Mouse (Mus musculus) hindbrain, embryonic 16.5 days (tissue): Measurements from ENCODE around the gene Efr3b. TPM values are rescaled to one million over a fixed set of nuclear protein-coding genes. Genes with fewer than 3 reads are reported as not detected.

Source experiments
- ATAC-seq: fragments of 200-750 bp; cut with Nextera tagmentation; 2 replicates; pipeline ENCODE4 v1.8.0; 2017; ENCODE audit warnings: moderate TSS enrichment, moderate library complexity
- H3K27ac ChIP-seq: fragments of 300-500 bp; sonication (generic); 2 replicates; pipeline ENCODE4 v1.5.1; 2014; ENCODE audit warnings: low read depth, mild to moderate bottlenecking, control low read depth, low read length, moderate library complexity
- H3K27me3 ChIP-seq: fragments of 300-500 bp; sonication (generic); replicated peaks from 2 replicates; pipeline ENCODE4 v1.6.1; 2014; ENCODE audit warnings: low read length; ENCODE audit not compliant: control insufficient read depth, insufficient read depth
- H3K36me3 ChIP-seq: fragments of 300-500 bp; sonication (generic); 2 replicates; pipeline ENCODE4 v1.6.1; 2014; ENCODE audit warnings: mild to moderate bottlenecking, low read length, moderate library complexity, mixed read lengths; ENCODE audit not compliant: control insufficient read depth, insufficient read depth
- H3K4me1 ChIP-seq: fragments of 300-500 bp; sonication (generic); 2 replicates; pipeline ENCODE4 v1.6.1; 2014; ENCODE audit warnings: low read depth, low read length; ENCODE audit not compliant: control insufficient read depth, insufficient read depth
- H3K4me2 ChIP-seq: fragments of 300-500 bp; sonication (generic); 2 replicates; pipeline ENCODE4 v1.6.1; 2014; ENCODE audit warnings: mild to moderate bottlenecking, low read length, control low read depth, moderate library complexity
- H3K4me3 ChIP-seq: fragments of 300-500 bp; sonication (generic); 2 replicates; pipeline ENCODE4 v1.5.1; 2014; ENCODE audit warnings: mild to moderate bottlenecking, low read length, control low read depth, moderate library complexity
- H3K9ac ChIP-seq: fragments of 300-500 bp; sonication (generic); 2 replicates; pipeline ENCODE4 v1.6.1; 2014; ENCODE audit warnings: low read depth, mild to moderate bottlenecking, control low read depth, low read length, moderate library complexity
- H3K9me3 ChIP-seq: fragments of 300-500 bp; sonication (generic); 2 replicates; pipeline ENCODE4 v1.6.1; 2014; ENCODE audit warnings: mild to moderate bottlenecking, low read length, moderate library complexity; ENCODE audit not compliant: control insufficient read depth
- WGBS: fragments of 180-500 bp; shearing (Covaris S2); extraction: QIAGEN DNeasy Blood & Tissue Kit; methylation state at CpG from one replicate; pipeline ENCODE4 v1.1.7; 2014; 5-methylcytosine and 5-hydroxymethylcytosine counted together
- polyA plus RNA-seq: library from polyadenylated mRNA; unstranded; fragments of >200 nt; fragmentation: Nextera tagmentation; extraction: Ambion mirVana; gene quantifications from 2 replicates; pipeline ENCODE4 v1.2.1, GENCODE M21; 2015

Gene Efr3b
- polyA plus RNA-seq, 1 experiment from 2014 or later = 34.2 TPM

- H3K4me1 ChIP-seq = no peaks in the 10 kb centered on the region
- WGBS = 86% methylated on average over 4 of the region's 4 CpGs
- ATAC-seq = no peak
These were observed 29.8 kb upstream of the Efr3b start for GRCm38 (mm10) chr12:4068551-4068950.

GRCm38 (mm10) chr12:4066681-4067459, 28.2 kb upstream of the Efr3b start:
- H3K4me2 ChIP-seq = no peak overlapping the region
- no peaks in the 10 kb centered on the region for H3K9me3 ChIP-seq
- ATAC-seq = no peak
- H3K27ac ChIP-seq = no peak overlapping the region
- no peak overlapping the region for H3K9ac ChIP-seq
- no peak overlapping the region for H3K4me3 ChIP-seq
- no peaks in the 10 kb centered on the region for H3K36me3 ChIP-seq
- no peaks in the 10 kb centered on the region for H3K27me3 ChIP-seq
- no peaks in the 10 kb centered on the region for H3K4me1 ChIP-seq
- 67% methylated on average over 6 of the region's 6 CpGs for WGBS

More at GRCm38 (mm10) chr12:4068551-4068950, 29.8 kb upstream of the Efr3b start:
- H3K36me3 ChIP-seq = no peaks in the 10 kb centered on the region
- H3K9me3 ChIP-seq = no peaks in the 10 kb centered on the region
- H3K4me2 ChIP-seq = no peak overlapping the region
- H3K27ac ChIP-seq = no peak overlapping the region
- no peak overlapping the region for H3K4me3 ChIP-seq
- H3K9ac ChIP-seq = no peak overlapping the region
- no peaks in the 10 kb centered on the region for H3K27me3 ChIP-seq

GRCm38 (mm10) chr12:4065944-4066343, 27.2 kb upstream of the Efr3b start:
- Histone ChIP-seq H3K4me3 (no peak overlapping the region), H3K9ac (no peak overlapping the region), H3K9me3 (no peaks in the 10 kb centered on the region), H3K36me3 (no peaks in the 10 kb centered on the region), H3K27me3 (no peaks in the 10 kb centered on the region), H3K4me1 (no peaks in the 10 kb centered on the region), H3K27ac (no peak overlapping the region), H3K4me2 (no peak overlapping the region)
- no peak for ATAC-seq
- WGBS = 85% methylated on average over 8 of the region's 8 CpGs

- H3K4me3 ChIP-seq = no peak overlapping the region
- no peak overlapping the region for H3K9ac ChIP-seq
- no peaks in the 10 kb centered on the region for H3K9me3 ChIP-seq
- ATAC-seq = no peak
- H3K27me3 ChIP-seq = no peaks in the 10 kb centered on the region
- 95% methylated on average over 2 of the region's 2 CpGs for WGBS
- no peak overlapping the region for H3K4me2 ChIP-seq
- H3K27ac ChIP-seq = no peak overlapping the region
- no peaks in the 10 kb centered on the region for H3K36me3 ChIP-seq
- no peaks in the 10 kb centered on the region for H3K4me1 ChIP-seq
These were observed 26.8 kb upstream of the Efr3b start for GRCm38 (mm10) chr12:4065498-4065897.

GRCm38 (mm10) chr12:4059683-4060082, 21.0 kb upstream of the Efr3b start:
- Histone ChIP-seq H3K9ac (no peak overlapping the region), H3K27ac (no peak overlapping the region), H3K4me3 (no peak overlapping the region), H3K9me3 (no peaks in the 10 kb centered on the region), H3K36me3 (no peaks in the 10 kb centered on the region), H3K4me2 (no peak overlapping the region), H3K4me1 (no peaks in the 10 kb centered on the region), H3K27me3 (no peaks in the 10 kb centered on the region)
- no peak for ATAC-seq
- WGBS = 93% methylated on average over 4 of the region's 4 CpGs

GRCm38 (mm10) chr12:4058321-4058720, 19.6 kb upstream of the Efr3b start:
- H3K9me3 ChIP-seq = no peaks in the 10 kb centered on the region
- H3K9ac ChIP-seq = no peak overlapping the region
- H3K4me2 ChIP-seq = no peak overlapping the region
- 73% methylated on average over 9 of the region's 9 CpGs for WGBS
- H3K4me3 ChIP-seq = no peak overlapping the region
- no peaks in the 10 kb centered on the region for H3K27me3 ChIP-seq
- no peak for ATAC-seq
- H3K4me1 ChIP-seq = no peaks in the 10 kb centered on the region
- no peaks in the 10 kb centered on the region for H3K36me3 ChIP-seq
- H3K27ac ChIP-seq = no peak overlapping the region

GRCm38 (mm10) chr12:4054845-4055244, 16.1 kb upstream of the Efr3b start:
- Histone ChIP-seq H3K9me3 (no peaks in the 10 kb centered on the region), H3K4me1 (no peaks in the 10 kb centered on the region), H3K36me3 (no peaks in the 10 kb centered on the region), H3K4me2 (no peak overlapping the region), H3K9ac (no peak overlapping the region), H3K27me3 (no peaks in the 10 kb centered on the region), H3K4me3 (no peak overlapping the region), H3K27ac (no peak overlapping the region)
- 38% methylated on average over 4 of the region's 4 CpGs for WGBS
- ATAC-seq = no peak

- no peaks in the 10 kb centered on the region for H3K4me1 ChIP-seq
- no peaks in the 10 kb centered on the region for H3K36me3 ChIP-seq
- no peaks in the 10 kb centered on the region for H3K27me3 ChIP-seq
- ATAC-seq = no peak
- 96% methylated on average over 3 of the region's 3 CpGs for WGBS
- H3K9ac ChIP-seq = no peak overlapping the region
- H3K4me3 ChIP-seq = no peak overlapping the region
- no peak overlapping the region for H3K27ac ChIP-seq
- no peak overlapping the region for H3K4me2 ChIP-seq
- H3K9me3 ChIP-seq = no peaks in the 10 kb centered on the region
These were observed 14.9 kb upstream of the Efr3b start for GRCm38 (mm10) chr12:4053643-4054042.

GRCm38 (mm10) chr12:4050861-4051425, 12.2 kb upstream of the Efr3b start:
- no peak for ATAC-seq
- Histone ChIP-seq H3K4me3 (no peak overlapping the region), H3K27me3 (no peaks in the 10 kb centered on the region), H3K27ac (no peak overlapping the region), H3K36me3 (no peaks in the 10 kb centered on the region), H3K4me1 (no peaks in the 10 kb centered on the region), H3K9me3 (no peaks in the 10 kb centered on the region), H3K9ac (no peak overlapping the region), H3K4me2 (no peak overlapping the region)
- WGBS = 55% methylated on average over 9 of the region's 9 CpGs
